Mouse (Mus musculus): ENCODE measurements around the gene Olfr355. TPM values are rescaled to one million over a fixed set of nuclear protein-coding genes. Genes with fewer than 3 reads are reported as not detected.

Gene Olfr355
- not detected in 2 replicates for total RNA-seq (2015)
- not detected in 2 replicates for total RNA-seq (2017)

DNA sequence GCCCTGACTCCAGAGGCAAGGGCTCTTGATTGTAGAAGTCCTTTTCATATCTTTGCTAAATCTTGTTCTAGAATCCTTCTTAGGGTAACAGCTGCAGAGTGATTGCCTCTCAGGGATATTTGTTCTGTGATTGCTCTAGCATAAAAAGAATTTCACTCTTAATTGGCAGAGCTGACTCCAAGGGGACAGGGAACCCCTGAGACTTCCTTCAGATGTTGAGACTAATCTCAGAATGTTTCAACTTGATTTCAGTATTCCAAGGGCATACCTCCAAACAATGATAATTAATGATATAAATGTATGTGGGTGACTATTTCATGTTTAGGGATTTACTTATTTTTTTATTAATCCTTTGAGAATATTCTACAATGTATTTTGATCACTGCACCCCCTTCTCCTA is at the start of gene Olfr355:
Gene Olfr355, minus strand, starts transcription at position 101 of the 400 bp plus-strand sequence.
- no peak for ATAC-seq (replicated peaks; ENCODE audit: poor library complexity)

DNA sequence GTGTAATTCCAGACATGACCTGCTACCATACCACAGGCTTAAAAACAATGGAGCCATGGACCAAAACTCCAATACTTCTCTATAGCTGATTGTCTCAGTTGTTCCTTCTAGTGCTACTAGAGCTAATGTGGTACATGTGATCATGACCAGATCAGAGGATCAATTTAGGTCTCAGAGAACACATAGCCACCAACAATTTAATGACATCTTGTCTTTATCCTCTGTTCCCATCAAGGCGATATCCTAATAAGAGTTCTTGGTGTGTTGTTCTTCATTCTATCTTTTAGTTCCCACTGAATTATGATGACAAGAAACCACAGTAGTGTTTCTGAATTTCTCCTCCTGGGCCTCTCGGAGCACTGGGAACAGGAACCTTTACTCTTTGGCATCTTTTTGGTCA is 8.1 kb upstream of the Olfr355 start, which contains the start of gene Olfr356:
Gene Olfr356, plus strand, starts transcription at position 301 of the 400 bp plus-strand sequence.
- no peak for ATAC-seq (replicated peaks; ENCODE audit: poor library complexity)

GRCm38 (mm10) chr2:36905380-36905779 is 23.3 kb downstream of the Olfr355 start, which contains the start of gene Olfr354:
Gene Olfr354 (plus strand): TSS chr2:36905680.
- no peak for ATAC-seq (replicated peaks; ENCODE audit: poor library complexity)

DNA sequence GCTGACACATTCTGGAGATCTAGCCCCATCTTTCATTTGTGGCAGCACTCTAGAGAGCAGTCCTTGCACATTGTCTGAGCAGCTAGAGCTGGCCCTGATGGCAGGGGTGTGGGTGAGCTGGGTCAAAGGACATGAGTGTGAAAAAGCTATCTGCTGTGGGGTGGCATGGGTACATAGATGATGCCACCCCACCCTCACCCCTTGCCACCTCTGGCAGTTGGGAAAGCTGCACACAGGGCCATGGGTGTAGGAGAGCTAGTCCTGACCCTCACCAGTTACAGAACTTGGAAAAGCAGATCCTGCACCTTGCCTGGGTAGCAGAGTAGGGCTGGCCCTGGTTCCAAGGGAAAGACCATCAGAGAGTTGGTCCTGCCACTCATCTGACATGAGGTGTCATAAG is 31.6 kb downstream of the Olfr355 start:
- no peak for ATAC-seq (replicated peaks; ENCODE audit: poor library complexity)

DNA sequence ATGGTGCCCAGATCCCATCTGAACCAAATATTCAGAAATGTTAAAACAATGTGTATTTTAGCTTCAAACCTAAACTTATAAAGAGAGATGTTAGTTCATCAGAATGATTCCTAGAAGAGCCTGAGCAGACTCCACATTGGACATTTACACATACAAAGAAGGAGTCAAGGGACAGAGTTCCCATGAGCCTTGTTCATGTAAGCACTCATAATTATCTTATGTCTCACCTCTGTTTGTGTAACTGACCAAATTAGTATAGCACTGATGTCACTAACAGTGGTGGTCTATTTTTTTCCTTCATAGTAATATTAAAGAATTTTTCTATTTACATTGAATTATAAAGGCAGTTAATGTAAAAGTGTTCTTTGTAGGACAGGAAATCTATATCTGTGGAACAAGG is 35.9 kb downstream of the Olfr355 start, which contains the start of gene Olfr353:
Gene Olfr353, minus strand, starts transcription at position 101 of the 400 bp plus-strand sequence.
- no peak for ATAC-seq (replicated peaks; ENCODE audit: poor library complexity)

Other genes with a start within 250 kb of the Olfr355 start
- gene Olfr346, start 243.1 kb downstream of the Olfr355 start, total RNA-seq (2015), result not detected in 2 replicates
- gene Olfr346, start 243.1 kb downstream of the Olfr355 start, total RNA-seq (2017), result not detected in 2 replicates
- gene Olfr347, start 197.0 kb downstream of the Olfr355 start, total RNA-seq (2015), result not detected in 2 replicates
- not detected in 2 replicates for gene Olfr347, start 197.0 kb downstream of the Olfr355 start, total RNA-seq (2017)
- gene Olfr348, start 144.6 kb downstream of the Olfr355 start, total RNA-seq (2015), result not detected in 2 replicates
- not detected in 2 replicates for gene Olfr348, start 144.6 kb downstream of the Olfr355 start, total RNA-seq (2017)
- not detected in 2 replicates for gene Olfr50, start 138.4 kb downstream of the Olfr355 start, total RNA-seq (2015)
- gene Olfr50, start 138.4 kb downstream of the Olfr355 start, total RNA-seq (2017), result not detected in 2 replicates
- not detected in 2 replicates for gene Olfr3, start 111.9 kb downstream of the Olfr355 start, total RNA-seq (2015)
- gene Olfr3, start 111.9 kb downstream of the Olfr355 start, total RNA-seq (2017), result not detected in 2 replicates
- gene Olfr350, start 82.6 kb downstream of the Olfr355 start, total RNA-seq (2015), result not detected in 2 replicates
- gene Olfr350, start 82.6 kb downstream of the Olfr355 start, total RNA-seq (2017), result not detected in 2 replicates
- gene Olfr351, start 66.2 kb downstream of the Olfr355 start, total RNA-seq (2015), result not detected in 2 replicates
- gene Olfr351, start 66.2 kb downstream of the Olfr355 start, total RNA-seq (2017), result not detected in 2 replicates
- gene Olfr352, start 60.4 kb downstream of the Olfr355 start, total RNA-seq (2015), result not detected in 2 replicates
- not detected in 2 replicates for gene Olfr352, start 60.4 kb downstream of the Olfr355 start, total RNA-seq (2017)
- gene Olfr353, start 36.0 kb downstream of the Olfr355 start, total RNA-seq (2015), result not detected in 2 replicates
- not detected in 2 replicates for gene Olfr353, start 36.0 kb downstream of the Olfr355 start, total RNA-seq (2017)
- gene Olfr354, start 23.2 kb downstream of the Olfr355 start, total RNA-seq (2015), result 0.07 TPM in 1 of 2 replicates, not detected in the other
- not detected in 2 replicates for gene Olfr354, start 23.2 kb downstream of the Olfr355 start, total RNA-seq (2017)
- gene Olfr356, start 8.2 kb upstream of the Olfr355 start, total RNA-seq (2015), result not detected in 2 replicates
- gene Olfr356, start 8.2 kb upstream of the Olfr355 start, total RNA-seq (2017), result not detected in 2 replicates
- not detected in 2 replicates for gene Olfr357, start 64.9 kb upstream of the Olfr355 start, total RNA-seq (2015)
- gene Olfr357, start 64.9 kb upstream of the Olfr355 start, total RNA-seq (2017), result not detected in 2 replicates
- not detected in 2 replicates for gene Olfr358, start 80.4 kb upstream of the Olfr355 start, total RNA-seq (2015)
- not detected in 2 replicates for gene Olfr358, start 80.4 kb upstream of the Olfr355 start, total RNA-seq (2017)
- gene Olfr360, start 136.8 kb upstream of the Olfr355 start, total RNA-seq (2015), result not detected in 2 replicates
- gene Olfr360, start 136.8 kb upstream of the Olfr355 start, total RNA-seq (2017), result not detected in 2 replicates
- not detected in 2 replicates for gene Olfr361, start 160.4 kb upstream of the Olfr355 start, total RNA-seq (2015)
- not detected in 2 replicates for gene Olfr361, start 160.4 kb upstream of the Olfr355 start, total RNA-seq (2017)
- gene Olfr362, start 189.0 kb upstream of the Olfr355 start, total RNA-seq (2015), result not detected in 2 replicates
- not detected in 2 replicates for gene Olfr362, start 189.0 kb upstream of the Olfr355 start, total RNA-seq (2017)
- gene Olfr364-ps1, start 210.4 kb upstream of the Olfr355 start, total RNA-seq (2015), result not detected in 2 replicates
- not detected in 2 replicates for gene Olfr364-ps1, start 210.4 kb upstream of the Olfr355 start, total RNA-seq (2017)